Mouse (Mus musculus): Measurements from ENCODE around the gene Gga3. TPM values are rescaled to one million over a fixed set of nuclear protein-coding genes. Genes with fewer than 3 reads are reported as not detected.

The Gga3 gene
- polyA plus RNA-seq, 1 experiment from 2014 or later, result 17.4 TPM

DNA sequence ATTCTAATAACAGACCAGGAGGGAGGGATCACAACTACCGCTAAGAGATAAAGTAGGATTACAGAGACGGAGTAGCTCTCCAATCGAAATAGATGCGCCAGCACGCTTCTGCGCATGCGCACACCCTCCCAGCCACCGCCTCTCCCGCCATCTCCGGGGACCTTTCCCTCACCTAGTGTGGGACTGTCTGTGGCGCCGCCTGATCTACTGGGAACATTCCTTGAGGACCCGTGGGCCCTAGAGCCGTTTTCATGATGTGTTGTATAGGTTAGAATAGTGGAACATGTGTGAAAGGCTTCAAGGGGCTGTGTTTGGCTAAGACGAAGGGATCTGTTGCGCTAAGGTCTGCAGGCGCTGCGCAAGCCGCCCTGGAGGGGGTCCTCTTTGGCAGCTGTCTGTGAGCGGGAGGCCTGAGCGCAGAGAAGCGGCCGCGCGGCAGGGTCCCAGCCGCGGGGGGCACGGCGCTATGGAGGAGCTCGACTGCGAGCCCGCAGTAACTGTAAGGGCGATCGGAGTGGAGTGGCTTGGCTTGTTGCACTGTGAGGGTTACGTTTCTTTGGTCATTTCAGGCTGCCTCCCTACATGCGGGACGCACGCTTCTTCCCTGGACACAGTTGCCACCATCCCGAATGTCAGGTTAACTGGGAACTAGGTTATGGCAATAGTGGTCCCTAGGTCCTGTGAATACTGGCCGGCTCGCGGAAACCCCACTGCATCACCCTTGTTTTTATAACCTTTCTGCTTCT lies 39.6 kb downstream of the Gga3 start, which contains the start of gene Nup85:
Gene Nup85 (plus strand): TSS at position 371 of the 746 bp plus-strand sequence.
- WGBS, result under 1% methylated on average over 42 of the region's 42 CpGs
- Histone ChIP-seq H3K9ac (ENCODE audit: low read length) (peak within 1 kb of the TSS; percentile 76), H3K4me3 (replicated peaks; ENCODE audit: low read length) (peak within 1 kb of the TSS; percentile 77), H3K4me1 (ENCODE audit: control insufficient read depth, insufficient read depth, low read length) (peaks cover 12% of the 10 kb centered on the region), H3K27me3 (ENCODE audit: control insufficient read depth, insufficient read depth, low read length) (no peaks in the 10 kb centered on the region), H3K36me3 (ENCODE audit: control insufficient read depth, insufficient read depth, low read length) (peaks cover 4% of the 10 kb centered on the region; the same call in 1 of the 2 replicates), H3K4me2 (ENCODE audit: low read depth, low read length) (peak within 1 kb of the TSS; percentile 72), H3K9me3 (replicated peaks; ENCODE audit: control insufficient read depth, low read length) (no peaks in the 10 kb centered on the region), H3K27ac (ENCODE audit: low read length) (peak within 1 kb of the TSS; percentile 70)
- peak; percentile 94 for ATAC-seq (ENCODE audit: insufficient read depth, low FRiP score)

- ATAC-seq (ENCODE audit: insufficient read depth, low FRiP score), result no peak
- 37% methylated on average over 4 of the region's 4 CpGs for WGBS
- Histone ChIP-seq H3K36me3 (ENCODE audit: control insufficient read depth, insufficient read depth, low read length) (peaks cover 4% of the 10 kb centered on the region; the same call in 1 of the 2 replicates), H3K9me3 (replicated peaks; ENCODE audit: control insufficient read depth, low read length) (no peaks in the 10 kb centered on the region), H3K9ac (ENCODE audit: low read length) (peak overlapping the region; percentile 76), H3K4me1 (ENCODE audit: control insufficient read depth, insufficient read depth, low read length) (peaks cover 12% of the 10 kb centered on the region), H3K27ac (ENCODE audit: low read length) (0 out of 2 replicates have a peak overlapping the region, but pooled peaks have one; percentile 1), H3K27me3 (ENCODE audit: control insufficient read depth, insufficient read depth, low read length) (no peaks in the 10 kb centered on the region), H3K4me3 (replicated peaks; ENCODE audit: low read length) (peak overlapping the region; percentile 77), H3K4me2 (ENCODE audit: low read depth, low read length) (peak overlapping the region; percentile 72)
These were observed 40.4 kb downstream of the Gga3 start for GRCm38 (mm10) chr11:115563406-115563805.

DNA sequence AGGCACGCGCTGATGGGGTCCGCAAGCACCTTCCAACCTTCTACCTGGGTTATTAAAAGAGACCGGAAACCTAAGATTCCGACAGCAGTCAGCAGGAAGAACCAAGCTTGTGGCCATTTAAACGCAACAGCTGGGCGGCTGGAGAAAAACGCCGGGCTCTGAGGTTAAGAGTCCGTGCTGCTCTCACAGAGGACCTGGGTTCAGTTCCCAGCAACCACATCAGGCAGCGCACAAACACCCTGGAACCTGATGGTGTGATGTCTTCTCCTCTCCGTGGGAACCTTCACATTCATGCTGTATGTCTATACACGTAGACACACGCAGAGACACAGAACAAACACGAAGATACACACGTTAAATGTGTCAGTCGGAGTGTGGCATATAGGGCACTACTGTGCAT lies 48.1 kb downstream of the Gga3 start:
- WGBS, result 76% methylated on average over 17 of the region's 17 CpGs
- H3K4me2 ChIP-seq (ENCODE audit: low read depth, low read length), result no peak overlapping the region
- H3K27ac ChIP-seq (ENCODE audit: low read length), result no peak overlapping the region
- no peaks in the 10 kb centered on the region for H3K9me3 ChIP-seq (replicated peaks; ENCODE audit: control insufficient read depth, low read length)
- H3K9ac ChIP-seq (ENCODE audit: low read length), result no peak overlapping the region
- no peak overlapping the region for H3K4me3 ChIP-seq (replicated peaks; ENCODE audit: low read length)
- H3K4me1 ChIP-seq (ENCODE audit: control insufficient read depth, insufficient read depth, low read length), result no peaks in the 10 kb centered on the region
- H3K27me3 ChIP-seq (ENCODE audit: control insufficient read depth, insufficient read depth, low read length), result no peaks in the 10 kb centered on the region
- no peak for ATAC-seq (ENCODE audit: insufficient read depth, low FRiP score)
- no peaks in the 10 kb centered on the region for H3K36me3 ChIP-seq (ENCODE audit: control insufficient read depth, insufficient read depth, low read length)

- Histone ChIP-seq H3K4me3 (replicated peaks; ENCODE audit: low read length) (no peak overlapping the region), H3K36me3 (ENCODE audit: control insufficient read depth, insufficient read depth, low read length) (no peaks in the 10 kb centered on the region), H3K4me2 (ENCODE audit: low read depth, low read length) (no peak overlapping the region), H3K27me3 (ENCODE audit: control insufficient read depth, insufficient read depth, low read length) (no peaks in the 10 kb centered on the region), H3K9ac (ENCODE audit: low read length) (no peak overlapping the region), H3K9me3 (replicated peaks; ENCODE audit: control insufficient read depth, low read length) (no peaks in the 10 kb centered on the region), H3K4me1 (ENCODE audit: control insufficient read depth, insufficient read depth, low read length) (no peaks in the 10 kb centered on the region), H3K27ac (ENCODE audit: low read length) (no peak overlapping the region)
- ATAC-seq (ENCODE audit: insufficient read depth, low FRiP score), result no peak
- WGBS, result 58% methylated on average over 4 of the region's 4 CpGs
These were observed 51.1 kb downstream of the Gga3 start for GRCm38 (mm10) chr11:115552783-115553182.

- H3K27ac ChIP-seq (ENCODE audit: low read length), result no peak overlapping the region
- no peaks in the 10 kb centered on the region for H3K27me3 ChIP-seq (ENCODE audit: control insufficient read depth, insufficient read depth, low read length)
- no peaks in the 10 kb centered on the region for H3K4me1 ChIP-seq (ENCODE audit: control insufficient read depth, insufficient read depth, low read length)
- no peak for ATAC-seq (ENCODE audit: insufficient read depth, low FRiP score)
- WGBS, result 62% methylated on average over 4 of the region's 4 CpGs
- H3K9me3 ChIP-seq (replicated peaks; ENCODE audit: control insufficient read depth, low read length), result no peaks in the 10 kb centered on the region
- H3K4me2 ChIP-seq (ENCODE audit: low read depth, low read length), result no peak overlapping the region
- no peaks in the 10 kb centered on the region for H3K36me3 ChIP-seq (ENCODE audit: control insufficient read depth, insufficient read depth, low read length)
- H3K9ac ChIP-seq (ENCODE audit: low read length), result no peak overlapping the region
- no peak overlapping the region for H3K4me3 ChIP-seq (replicated peaks; ENCODE audit: low read length)
These were observed 60.3 kb downstream of the Gga3 start for GRCm38 (mm10) chr11:115543571-115543970.

DNA sequence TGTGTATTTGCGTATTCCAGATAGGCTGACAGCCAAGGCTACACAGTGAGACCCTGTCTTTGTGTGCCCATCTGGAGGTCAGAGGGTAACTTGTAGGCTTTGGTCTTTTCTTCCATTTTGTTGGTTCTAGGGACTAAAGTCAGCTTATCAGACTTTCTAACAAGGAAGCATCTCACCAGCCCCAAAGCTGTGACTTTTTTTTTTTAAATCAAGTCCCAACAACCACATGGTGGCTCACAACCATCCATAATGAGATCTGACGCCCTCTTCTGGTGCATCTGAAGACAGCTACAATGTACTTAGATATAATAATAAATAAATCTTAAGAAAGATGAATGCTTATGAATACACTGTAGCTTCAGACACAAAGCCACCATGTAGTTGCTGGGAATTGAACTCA lies 65.8 kb downstream of the Gga3 start:
- no peak overlapping the region for H3K27ac ChIP-seq (ENCODE audit: low read length)
- ATAC-seq (ENCODE audit: insufficient read depth, low FRiP score), result no peak
- no peak overlapping the region for H3K9ac ChIP-seq (ENCODE audit: low read length)
- no peaks in the 10 kb centered on the region for H3K9me3 ChIP-seq (replicated peaks; ENCODE audit: control insufficient read depth, low read length)
- no peak overlapping the region for H3K4me2 ChIP-seq (ENCODE audit: low read depth, low read length)
- H3K4me1 ChIP-seq (ENCODE audit: control insufficient read depth, insufficient read depth, low read length), result peaks cover 3% of the 10 kb centered on the region; the same call in 1 of the 2 replicates
- 55% methylated on average over 2 of the region's 2 CpGs for WGBS
- H3K36me3 ChIP-seq (ENCODE audit: control insufficient read depth, insufficient read depth, low read length), result 0 out of 2 replicates have a peak, but pooled peaks cover 2% of the 10 kb centered on the region
- H3K4me3 ChIP-seq (replicated peaks; ENCODE audit: low read length), result no peak overlapping the region
- no peaks in the 10 kb centered on the region for H3K27me3 ChIP-seq (ENCODE audit: control insufficient read depth, insufficient read depth, low read length)

- Histone ChIP-seq H3K4me1 (ENCODE audit: control insufficient read depth, insufficient read depth, low read length) (peaks cover 3% of the 10 kb centered on the region; the same call in 1 of the 2 replicates), H3K9me3 (replicated peaks; ENCODE audit: control insufficient read depth, low read length) (no peaks in the 10 kb centered on the region), H3K4me2 (ENCODE audit: low read depth, low read length) (peak overlapping the region; percentile 52; the same call in 1 of the 2 replicates), H3K9ac (ENCODE audit: low read length) (peak overlapping the region; percentile 40; the same call in 1 of the 2 replicates), H3K27ac (ENCODE audit: low read length) (peak overlapping the region; percentile 100), H3K36me3 (ENCODE audit: control insufficient read depth, insufficient read depth, low read length) (peaks cover 8% of the 10 kb centered on the region; the same call in 1 of the 2 replicates), H3K27me3 (ENCODE audit: control insufficient read depth, insufficient read depth, low read length) (no peaks in the 10 kb centered on the region), H3K4me3 (replicated peaks; ENCODE audit: low read length) (no peak overlapping the region; the same call in 1 of the 2 replicates)
- WGBS, result 75% methylated on average over 10 of the region's 10 CpGs
- ATAC-seq (ENCODE audit: insufficient read depth, low FRiP score), result no peak
These were observed 66.8 kb downstream of the Gga3 start for GRCm38 (mm10) chr11:115536856-115537568.

DNA sequence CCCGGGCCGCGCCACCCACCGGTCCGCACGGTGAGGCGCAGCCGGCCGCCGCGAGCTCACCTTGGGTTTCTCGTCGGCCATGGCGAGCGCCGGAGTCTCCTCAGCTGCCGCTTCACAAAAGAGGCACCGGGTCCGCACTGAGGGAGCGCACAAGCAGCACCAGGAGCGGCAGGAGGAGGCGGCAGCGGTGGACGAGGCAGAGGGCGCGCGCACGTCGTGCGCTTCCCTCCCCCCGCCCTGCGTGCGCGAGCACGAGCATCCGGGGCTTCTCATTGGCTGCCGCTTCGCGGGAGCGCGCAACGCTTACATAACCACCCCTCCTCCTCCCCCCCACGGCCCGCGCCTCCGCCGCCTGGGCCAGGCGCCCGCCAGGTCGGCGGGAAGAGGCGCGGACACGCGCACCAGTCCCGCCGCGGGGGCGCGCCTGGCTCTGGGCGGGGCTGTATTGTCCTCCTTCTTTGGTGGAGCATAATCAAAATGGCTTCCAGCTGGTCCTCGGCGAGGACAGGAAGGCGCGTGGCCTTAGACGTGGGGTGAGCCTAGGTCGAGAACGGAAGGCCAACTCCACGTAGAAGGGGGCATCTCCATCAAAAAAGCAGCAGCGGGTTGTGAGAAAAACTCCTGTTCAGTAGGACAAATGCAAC lies 67.7 kb downstream of the Gga3 start, which contains the start of gene Sumo2:
Gene Sumo2 (minus strand): TSS at position 239 of the 644 bp plus-strand sequence.
- WGBS, result under 1% methylated on average over 59 of the region's 70 CpGs
- H3K27me3 ChIP-seq (ENCODE audit: control insufficient read depth, insufficient read depth, low read length), result no peaks in the 10 kb centered on the region
- peaks cover 14% of the 10 kb centered on the region; the same call in 1 of the 2 replicates for H3K36me3 ChIP-seq (ENCODE audit: control insufficient read depth, insufficient read depth, low read length)
- H3K4me2 ChIP-seq (ENCODE audit: low read depth, low read length), result peak within 1 kb of the TSS; percentile 87
- H3K9ac ChIP-seq (ENCODE audit: low read length), result peak within 1 kb of the TSS; percentile 99
- H3K4me3 ChIP-seq (replicated peaks; ENCODE audit: low read length), result peak within 1 kb of the TSS; percentile 94
- H3K9me3 ChIP-seq (replicated peaks; ENCODE audit: control insufficient read depth, low read length), result no peaks in the 10 kb centered on the region
- H3K27ac ChIP-seq (ENCODE audit: low read length), result peak within 1 kb of the TSS; percentile 100
- ATAC-seq (ENCODE audit: insufficient read depth, low FRiP score), result peak; percentile 90
- H3K4me1 ChIP-seq (ENCODE audit: control insufficient read depth, insufficient read depth, low read length), result peaks cover 3% of the 10 kb centered on the region; the same call in 1 of the 2 replicates
